Mouse (Mus musculus): ENCODE data around the gene Tppp2. TPM values are rescaled to one million over a fixed set of nuclear protein-coding genes. Genes with fewer than 3 reads are reported as not detected.

The Tppp2 gene
- polyA plus RNA-seq, 1 experiment from 2014 or later, result not detected

- no peak for ATAC-seq (replicated peaks)
- Histone ChIP-seq H3K36me3 (replicated peaks) (no peaks in the 10 kb centered on the region), H3K4me1 (no peaks in the 10 kb centered on the region), H3K9me3 (no peaks in the 10 kb centered on the region; the same call in 1 of the 2 replicates), H3K4me2 (no peak overlapping the region), H3K4me3 (no peak overlapping the region), H3K9ac (no peak overlapping the region), H3K27ac (no peak overlapping the region), H3K27me3 (replicated peaks) (no peaks in the 10 kb centered on the region)
- 76% methylated on average over 10 of the region's 10 CpGs for WGBS
These were observed 14.1 kb downstream of the Tppp2 start for GRCm38 (mm10) chr14:51932092-51933020.

- Histone ChIP-seq H3K4me1 (no peaks in the 10 kb centered on the region), H3K27ac (no peak overlapping the region), H3K4me2 (no peak overlapping the region), H3K9me3 (no peaks in the 10 kb centered on the region; the same call in 1 of the 2 replicates), H3K27me3 (replicated peaks) (no peaks in the 10 kb centered on the region), H3K36me3 (replicated peaks) (no peaks in the 10 kb centered on the region), H3K9ac (no peak overlapping the region), H3K4me3 (no peak overlapping the region)
- 89% methylated on average over 9 of the region's 9 CpGs for WGBS
- no peak for ATAC-seq (replicated peaks)
These were observed 20.8 kb downstream of the Tppp2 start for GRCm38 (mm10) chr14:51939005-51939404.

- H3K4me1 ChIP-seq, result no peaks in the 10 kb centered on the region
- H3K9ac ChIP-seq, result no peak overlapping the region
- no peaks in the 10 kb centered on the region for H3K36me3 ChIP-seq (replicated peaks)
- WGBS, result 44% methylated on average over 8 of the region's 8 CpGs
- no peak overlapping the region for H3K4me3 ChIP-seq
- H3K4me2 ChIP-seq, result no peak overlapping the region
- H3K27ac ChIP-seq, result no peak overlapping the region
- H3K9me3 ChIP-seq, result no peaks in the 10 kb centered on the region
- H3K27me3 ChIP-seq (replicated peaks), result no peaks in the 10 kb centered on the region
- no peak for ATAC-seq (replicated peaks)
These were observed 22.8 kb downstream of the Tppp2 start for GRCm38 (mm10) chr14:51940944-51941560.

GRCm38 (mm10) chr14:51941577-51941976 lies 23.4 kb downstream of the Tppp2 start:
- Histone ChIP-seq H3K4me3 (no peak overlapping the region), H3K4me2 (no peak overlapping the region), H3K9ac (no peak overlapping the region), H3K36me3 (replicated peaks) (no peaks in the 10 kb centered on the region), H3K9me3 (no peaks in the 10 kb centered on the region), H3K27ac (no peak overlapping the region), H3K4me1 (no peaks in the 10 kb centered on the region), H3K27me3 (replicated peaks) (no peaks in the 10 kb centered on the region)
- 59% methylated on average over 9 of the region's 9 CpGs for WGBS
- no peak for ATAC-seq (replicated peaks)

GRCm38 (mm10) chr14:51942236-51942635 lies 24.0 kb downstream of the Tppp2 start:
- H3K4me2 ChIP-seq, result no peak overlapping the region
- WGBS, result 77% methylated on average over 7 of the region's 7 CpGs
- H3K27me3 ChIP-seq (replicated peaks), result no peaks in the 10 kb centered on the region
- ATAC-seq (replicated peaks), result no peak
- no peak overlapping the region for H3K4me3 ChIP-seq
- H3K9ac ChIP-seq, result no peak overlapping the region
- H3K4me1 ChIP-seq, result no peaks in the 10 kb centered on the region
- H3K27ac ChIP-seq, result no peak overlapping the region
- H3K9me3 ChIP-seq, result no peaks in the 10 kb centered on the region
- no peaks in the 10 kb centered on the region for H3K36me3 ChIP-seq (replicated peaks)

GRCm38 (mm10) chr14:51943336-51943735 lies 25.1 kb downstream of the Tppp2 start:
- 81% methylated on average over 6 of the region's 6 CpGs for WGBS
- H3K36me3 ChIP-seq (replicated peaks), result no peaks in the 10 kb centered on the region
- no peaks in the 10 kb centered on the region for H3K27me3 ChIP-seq (replicated peaks)
- no peak overlapping the region for H3K4me3 ChIP-seq
- no peak for ATAC-seq (replicated peaks)
- H3K4me2 ChIP-seq, result no peak overlapping the region
- no peaks in the 10 kb centered on the region for H3K9me3 ChIP-seq
- H3K27ac ChIP-seq, result no peak overlapping the region
- no peaks in the 10 kb centered on the region for H3K4me1 ChIP-seq
- no peak overlapping the region for H3K9ac ChIP-seq

GRCm38 (mm10) chr14:51960316-51960715 lies 42.1 kb downstream of the Tppp2 start:
- no peak overlapping the region for H3K4me3 ChIP-seq
- ATAC-seq (replicated peaks), result no peak
- H3K4me1 ChIP-seq, result no peaks in the 10 kb centered on the region
- H3K27ac ChIP-seq, result no peak overlapping the region
- no peaks in the 10 kb centered on the region for H3K27me3 ChIP-seq (replicated peaks)
- H3K4me2 ChIP-seq, result no peak overlapping the region
- whole genome bisulfite sequencing, result 98% methylated on average over 2 of the region's 2 CpGs
- no peak overlapping the region for H3K9ac ChIP-seq
- no peaks in the 10 kb centered on the region for H3K9me3 ChIP-seq
- no peaks in the 10 kb centered on the region for H3K36me3 ChIP-seq (replicated peaks)

GRCm38 (mm10) chr14:51967400-51967799 lies 49.2 kb downstream of the Tppp2 start:
- H3K4me3 ChIP-seq, result no peak overlapping the region
- ATAC-seq (replicated peaks), result no peak
- no peak overlapping the region for H3K9ac ChIP-seq
- WGBS, result 88% methylated on average over 3 of the region's 3 CpGs
- H3K4me2 ChIP-seq, result no peak overlapping the region
- H3K27me3 ChIP-seq (replicated peaks), result no peaks in the 10 kb centered on the region
- H3K36me3 ChIP-seq (replicated peaks), result no peaks in the 10 kb centered on the region
- no peaks in the 10 kb centered on the region for H3K9me3 ChIP-seq
- H3K27ac ChIP-seq, result no peak overlapping the region
- H3K4me1 ChIP-seq, result no peaks in the 10 kb centered on the region

Other genes with a start within 250 kb of the Tppp2 start
- not detected in 2 replicates for gene Gm17079, start 223.0 kb upstream of the Tppp2 start, polyA plus RNA-seq (2015; fragmentation: Nextera tagmentation; extraction: Ambion mirVana)
- gene Gm5800, start 201.2 kb upstream of the Tppp2 start, polyA plus RNA-seq (2015; fragmentation: Nextera tagmentation; extraction: Ambion mirVana), result not detected in 2 replicates
- gene Ang4, start 144.8 kb upstream of the Tppp2 start, polyA plus RNA-seq (2015; fragmentation: Nextera tagmentation; extraction: Ambion mirVana), result not detected in 2 replicates
- not detected in 2 replicates for gene AY358078, start 118.4 kb upstream of the Tppp2 start, polyA plus RNA-seq (2015; fragmentation: Nextera tagmentation; extraction: Ambion mirVana)
- not detected in 2 replicates for gene Ear6, start 64.7 kb upstream of the Tppp2 start, polyA plus RNA-seq (2015; fragmentation: Nextera tagmentation; extraction: Ambion mirVana)
- 99.3 and 100 TPM in 2 replicates for gene Mettl17, start 33.6 kb upstream of the Tppp2 start, polyA plus RNA-seq (2015; fragmentation: Nextera tagmentation; extraction: Ambion mirVana)
- 2.4 and 3.0 TPM in 2 replicates for gene Slc39a2, start 25.5 kb upstream of the Tppp2 start, polyA plus RNA-seq (2015; fragmentation: Nextera tagmentation; extraction: Ambion mirVana)
- 170 and 196 TPM in 2 replicates for gene Ndrg2, start 4.3 kb upstream of the Tppp2 start, polyA plus RNA-seq (2015; fragmentation: Nextera tagmentation; extraction: Ambion mirVana)
- gene Rnase13, start 4.3 kb downstream of the Tppp2 start, polyA plus RNA-seq (2015; fragmentation: Nextera tagmentation; extraction: Ambion mirVana), result not detected in 2 replicates
- 89.2 and 90.9 TPM in 2 replicates for gene Arhgef40, start 66.3 kb downstream of the Tppp2 start, polyA plus RNA-seq (2015; fragmentation: Nextera tagmentation; extraction: Ambion mirVana)
- gene Tmem253, start 97.2 kb downstream of the Tppp2 start, polyA plus RNA-seq (2015; fragmentation: Nextera tagmentation; extraction: Ambion mirVana), result 0.50 and 0.78 TPM in 2 replicates
- gene Zfp219, start 102.3 kb downstream of the Tppp2 start, polyA plus RNA-seq (2015; fragmentation: Nextera tagmentation; extraction: Ambion mirVana), result 45.9 and 54.5 TPM in 2 replicates
- not detected in 2 replicates for gene Olfr221, start 124.0 kb downstream of the Tppp2 start, polyA plus RNA-seq (2015; fragmentation: Nextera tagmentation; extraction: Ambion mirVana)
- 480 and 482 TPM in 2 replicates for gene Hnrnpc, start 185.6 kb downstream of the Tppp2 start, polyA plus RNA-seq (2015; fragmentation: Nextera tagmentation; extraction: Ambion mirVana)
- gene Rpgrip1, start 192.3 kb downstream of the Tppp2 start, polyA plus RNA-seq (2015; fragmentation: Nextera tagmentation; extraction: Ambion mirVana), result 51.3 and 53.3 TPM in 2 replicates

Data from midbrain, embryonic 15.5 days (tissue).